Mouse (Mus musculus): ENCODE data around the gene 1700015F17Rik.

GRCm38 (mm10) chr5:5483254-5483858 lies 4.4 kb upstream of the 1700015F17Rik start:
- TF ChIP-seq GATA1 (IDR thresholded peaks at IDR 0.05; ENCODE audit: borderline replicate concordance, low read length) (no peak), FLI1 (IDR thresholded peaks at IDR 0.05; ENCODE audit: low read length) (no peak)

Data from megakaryocyte, embryonic 14.5 days (primary cell).